Mouse (Mus musculus) MEL (cell line): ENCODE measurements at regions not wholly inside any gene's neighbourhood (a gene's known extent, or its start where the extent isn't known, plus 50 kb on each side); places are given as distances from the start of the nearest gene placed in this dataset.

Experiments used
- CTCF ChIP-seq, 3 experiments: IDR thresholded peaks in 2 of 3; conservative IDR thresholded peaks in 1 of 3; 2 replicates each; pipeline ENCODE4 v1.5.1; 2011 to 2012; ENCODE audit warnings: low read length in 3 of 3, low read depth in 2 of 3, mild to moderate bottlenecking in 2 of 3, improper control_type of control experiment in 1 of 3, inconsistent platforms in 1 of 3, mixed read lengths in 1 of 3, moderate library complexity in 1 of 3; ENCODE audit not compliant: control insufficient read depth in 1 of 3, insufficient read depth in 1 of 3, poor library complexity in 1 of 3, severe bottlenecking in 1 of 3
- MAFK ChIP-seq: IDR thresholded peaks from 2 replicates; pipeline ENCODE4 v1.6.1; 2011; ENCODE audit warnings: low read depth, mild to moderate bottlenecking, low read length, improper control_type of control experiment, borderline replicate concordance
- NRF1 ChIP-seq: IDR thresholded peaks from 2 replicates; pipeline ENCODE4 v1.6.1; 2014; ENCODE audit warnings: low read depth, mild to moderate bottlenecking, inconsistent platforms, low read length, improper control_type of control experiment, moderate library complexity; ENCODE audit not compliant: poor library complexity, insufficient read depth, severe bottlenecking
- POLR2A ChIP-seq, 2 experiments: IDR thresholded peaks; 2 replicates each; pipeline ENCODE4 v1.6.1; 2011 to 2012; ENCODE audit warnings: low read length in 2 of 2, mild to moderate bottlenecking in 2 of 2, control low read depth in 1 of 2, improper control_type of control experiment in 1 of 2, low read depth in 1 of 2, moderate library complexity in 1 of 2; ENCODE audit not compliant: control insufficient read depth in 1 of 2, insufficient read depth in 1 of 2, poor library complexity in 1 of 2
- POLR2AphosphoS5 ChIP-seq: IDR thresholded peaks from 2 replicates; pipeline ENCODE4 v1.6.1; 2012; ENCODE audit warnings: low read depth, borderline replicate concordance, mild to moderate bottlenecking, inconsistent platforms, low read length, moderate library complexity, mixed read lengths
- UBTF ChIP-seq: IDR thresholded peaks from 2 replicates; pipeline ENCODE4 v1.6.1; 2012; ENCODE audit warnings: low read depth, mild to moderate bottlenecking, inconsistent platforms, low read length, improper control_type of control experiment, moderate library complexity, borderline replicate concordance; ENCODE audit not compliant: insufficient read depth
- ZNF384 ChIP-seq: IDR thresholded peaks from 2 replicates; pipeline ENCODE4 v1.6.1; 2012; ENCODE audit warnings: low read depth, mild to moderate bottlenecking, inconsistent platforms, low read length, improper control_type of control experiment

- no peak for TF ChIP-seq ZNF384
- TF ChIP-seq CTCF (IDR thresholded peaks at IDR 0.05 in 2 of 3, conservative IDR thresholded peaks at IDR 0.05 in 1 of 3; ENCODE audit: control insufficient read depth in 1 of 3, insufficient read depth in 1 of 3, low read depth in 2 of 3, low read length in 3 of 3, poor library complexity in 1 of 3, severe bottlenecking in 1 of 3) = no peak
- no peak for TF ChIP-seq UBTF
- no peak for TF ChIP-seq NRF1
- no peak for TF ChIP-seq MAFK
- no peak for TF ChIP-seq POLR2AphosphoS5
- no peak for TF ChIP-seq POLR2A (IDR thresholded peaks at IDR 0.05; ENCODE audit: control insufficient read depth in 1 of 2, insufficient read depth in 1 of 2, low read depth in 1 of 2, low read length in 2 of 2, poor library complexity in 1 of 2)
These were observed 186.3 kb downstream of the Adgrd1 start for GRCm38 (mm10) chr5:129282826-129283225.
